Mouse (Mus musculus): ENCODE data around the gene Slc1a6. TPM values are rescaled to one million over a fixed set of nuclear protein-coding genes. Genes with fewer than 3 reads are reported as not detected.

Slc1a6 gene
- polyA plus RNA-seq, 1 experiment from 2014 or later: 0.38 TPM

- Histone ChIP-seq H3K4me1 (replicated peaks; ENCODE audit: control insufficient read depth, insufficient read depth, low read length) (no peaks in the 10 kb centered on the region), H3K27me3 (replicated peaks; ENCODE audit: control insufficient read depth, insufficient read depth, low read length) (0 out of 2 replicates have a peak, but pooled peaks cover 11% of the 10 kb centered on the region), H3K9ac (ENCODE audit: low read depth, low read length) (no peak overlapping the region), H3K36me3 (ENCODE audit: control insufficient read depth, insufficient read depth) (no peaks in the 10 kb centered on the region), H3K27ac (ENCODE audit: low read depth, low read length) (no peak overlapping the region), H3K9me3 (ENCODE audit: control insufficient read depth) (no peaks in the 10 kb centered on the region), H3K4me3 (ENCODE audit: low read depth, low read length) (no peak overlapping the region), H3K4me2 (replicated peaks; ENCODE audit: low read depth) (no peak overlapping the region)
- TF ChIP-seq CTCF (IDR thresholded peaks at IDR 0.05; ENCODE audit: low read depth): no peak
- 93% methylated on average over 6 of the region's 6 CpGs for WGBS
- ATAC-seq: no peak
Observed at GRCm38 (mm10) chr10:78748946-78749345, 31.4 kb upstream of the Slc1a6 start.

DNA sequence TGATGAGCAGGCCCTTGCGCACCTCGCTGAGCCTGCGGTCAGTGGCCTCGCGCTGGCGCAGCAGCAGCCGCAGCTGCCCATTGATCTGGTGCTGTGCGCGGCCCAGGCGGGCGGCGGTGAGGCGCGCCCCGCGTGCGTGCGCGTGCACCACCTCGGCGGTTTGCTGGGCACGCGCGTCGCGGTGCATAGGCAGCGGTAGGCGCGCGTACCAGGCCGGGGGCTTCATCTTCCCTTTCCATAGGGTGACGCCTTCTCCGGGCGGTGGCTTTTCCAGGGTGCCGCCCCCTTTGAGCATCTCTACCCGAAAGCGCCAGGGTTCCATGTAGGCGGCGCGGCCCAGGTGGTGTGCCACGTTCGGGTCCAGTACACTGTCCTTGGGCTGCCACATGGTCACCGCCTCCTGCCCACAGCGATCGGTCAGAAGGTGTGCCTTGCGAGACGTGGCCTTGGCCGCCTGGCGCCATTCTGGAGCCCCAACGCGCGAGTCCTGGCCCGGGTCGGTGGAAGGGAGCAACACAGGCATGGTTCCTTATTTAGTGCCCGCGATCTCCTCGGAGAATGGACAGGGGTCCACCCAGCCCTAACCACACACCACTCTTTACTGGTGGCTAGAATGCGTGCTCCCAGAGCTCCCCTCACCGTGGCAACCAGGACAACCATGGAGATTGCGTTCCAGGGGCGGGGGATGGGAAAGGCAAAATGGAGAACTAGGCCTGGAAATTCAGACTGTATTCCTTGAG lies 27.7 kb upstream of the Slc1a6 start, which contains the start of gene Ccdc105:
TSS of gene Ccdc105 (minus strand) at position 614 of the 740 bp plus-strand sequence.
- Histone ChIP-seq H3K9me3 (ENCODE audit: control insufficient read depth) (no peaks in the 10 kb centered on the region), H3K4me2 (replicated peaks; ENCODE audit: low read depth) (peak within 1 kb of the TSS; percentile 83), H3K4me1 (replicated peaks; ENCODE audit: control insufficient read depth, insufficient read depth, low read length) (no peaks in the 10 kb centered on the region), H3K4me3 (ENCODE audit: low read depth, low read length) (peak within 1 kb of the TSS; percentile 44), H3K9ac (ENCODE audit: low read depth, low read length) (peak within 1 kb of the TSS; percentile 31; the same call in 1 of the 2 replicates), H3K27ac (ENCODE audit: low read depth, low read length) (no peak within 1 kb of the TSS), H3K27me3 (replicated peaks; ENCODE audit: control insufficient read depth, insufficient read depth, low read length) (0 out of 2 replicates have a peak, but pooled peaks cover 11% of the 10 kb centered on the region), H3K36me3 (ENCODE audit: control insufficient read depth, insufficient read depth) (no peaks in the 10 kb centered on the region)
- WGBS: 3% methylated on average over 61 of the region's 61 CpGs
- TF ChIP-seq CTCF (IDR thresholded peaks at IDR 0.05; ENCODE audit: low read depth): no peak
- peak; percentile 78 for ATAC-seq

- no peak overlapping the region for H3K27ac ChIP-seq (ENCODE audit: low read depth, low read length)
- WGBS: 35% methylated on average over 6 of the region's 6 CpGs
- peak; percentile 86 for TF ChIP-seq CTCF (IDR thresholded peaks at IDR 0.05; ENCODE audit: low read depth)
- H3K4me3 ChIP-seq (ENCODE audit: low read depth, low read length): no peak overlapping the region
- H3K4me2 ChIP-seq (replicated peaks; ENCODE audit: low read depth): no peak overlapping the region
- no peaks in the 10 kb centered on the region for H3K36me3 ChIP-seq (ENCODE audit: control insufficient read depth, insufficient read depth)
- H3K27me3 ChIP-seq (replicated peaks; ENCODE audit: control insufficient read depth, insufficient read depth, low read length): 0 out of 2 replicates have a peak, but pooled peaks cover 11% of the 10 kb centered on the region
- no peaks in the 10 kb centered on the region for H3K4me1 ChIP-seq (replicated peaks; ENCODE audit: control insufficient read depth, insufficient read depth, low read length)
- no peak for ATAC-seq
- no peak overlapping the region for H3K9ac ChIP-seq (ENCODE audit: low read depth, low read length)
- no peaks in the 10 kb centered on the region for H3K9me3 ChIP-seq (ENCODE audit: control insufficient read depth)
Observed at GRCm38 (mm10) chr10:78756021-78756420, 24.3 kb upstream of the Slc1a6 start.

DNA sequence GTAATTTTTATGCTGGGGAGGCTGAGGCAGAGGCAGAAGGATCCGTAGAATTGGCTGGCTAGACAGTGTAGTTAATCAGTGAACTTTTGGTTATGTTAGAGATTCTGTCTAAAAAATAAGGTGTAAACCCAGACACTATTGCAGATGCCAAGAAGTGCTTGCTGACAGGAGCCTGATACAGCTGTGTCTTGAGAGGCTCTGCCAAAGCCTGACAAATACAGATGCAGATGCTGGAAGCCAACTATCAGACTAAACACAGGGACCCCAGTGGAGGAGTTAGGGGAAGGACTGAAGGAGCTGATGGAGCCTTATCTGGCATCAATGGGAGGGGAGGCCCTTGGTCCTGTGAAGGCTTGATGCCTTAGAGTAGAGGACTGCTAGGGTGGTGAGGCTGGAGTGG lies 14.7 kb upstream of the Slc1a6 start:
- Histone ChIP-seq H3K4me2 (replicated peaks; ENCODE audit: low read depth) (no peak overlapping the region), H3K27ac (ENCODE audit: low read depth, low read length) (no peak overlapping the region), H3K9me3 (ENCODE audit: control insufficient read depth) (no peaks in the 10 kb centered on the region), H3K27me3 (replicated peaks; ENCODE audit: control insufficient read depth, insufficient read depth, low read length) (no peaks in the 10 kb centered on the region), H3K4me1 (replicated peaks; ENCODE audit: control insufficient read depth, insufficient read depth, low read length) (no peaks in the 10 kb centered on the region), H3K4me3 (ENCODE audit: low read depth, low read length) (no peak overlapping the region), H3K9ac (ENCODE audit: low read depth, low read length) (no peak overlapping the region), H3K36me3 (ENCODE audit: control insufficient read depth, insufficient read depth) (no peaks in the 10 kb centered on the region)
- TF ChIP-seq CTCF (IDR thresholded peaks at IDR 0.05; ENCODE audit: low read depth): no peak
- 79% methylated on average over 1 of the region's 1 CpGs for whole genome bisulfite sequencing
- no peak for ATAC-seq

DNA sequence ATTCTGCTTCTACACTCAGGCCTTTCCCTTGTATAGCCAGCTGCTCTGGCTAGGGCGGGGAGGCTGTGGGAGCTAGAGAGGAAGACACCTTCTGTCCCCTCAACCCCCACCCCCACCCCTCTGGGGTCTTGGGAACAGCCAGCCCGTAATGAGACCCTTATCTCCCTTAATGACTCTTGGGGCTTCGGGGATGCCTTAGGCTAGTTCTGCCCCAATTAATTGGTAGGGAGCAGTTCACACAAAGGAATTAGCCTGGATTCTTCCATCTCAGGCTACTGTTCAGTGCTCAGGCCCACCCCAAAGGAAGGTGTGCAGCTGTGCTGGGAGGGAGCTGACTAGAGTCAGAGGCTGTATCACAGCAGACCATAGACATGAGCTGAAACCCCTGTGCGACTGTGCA lies 4.5 kb upstream of the Slc1a6 start:
- Histone ChIP-seq H3K4me1 (replicated peaks; ENCODE audit: control insufficient read depth, insufficient read depth, low read length) (no peaks in the 10 kb centered on the region; the same call in 1 of the 2 replicates), H3K27me3 (replicated peaks; ENCODE audit: control insufficient read depth, insufficient read depth, low read length) (no peaks in the 10 kb centered on the region), H3K36me3 (ENCODE audit: control insufficient read depth, insufficient read depth) (no peaks in the 10 kb centered on the region), H3K4me2 (replicated peaks; ENCODE audit: low read depth) (no peak overlapping the region), H3K4me3 (ENCODE audit: low read depth, low read length) (no peak overlapping the region), H3K27ac (ENCODE audit: low read depth, low read length) (no peak overlapping the region), H3K9ac (ENCODE audit: low read depth, low read length) (no peak overlapping the region), H3K9me3 (ENCODE audit: control insufficient read depth) (no peaks in the 10 kb centered on the region)
- WGBS: 60% methylated on average over 4 of the region's 4 CpGs
- no peak for TF ChIP-seq CTCF (IDR thresholded peaks at IDR 0.05; ENCODE audit: low read depth)
- no peak for ATAC-seq

- Histone ChIP-seq H3K27me3 (replicated peaks; ENCODE audit: control insufficient read depth, insufficient read depth, low read length) (no peaks in the 10 kb centered on the region), H3K9ac (ENCODE audit: low read depth, low read length) (peak overlapping the region; percentile 57; the same call in 1 of the 2 replicates), H3K4me2 (replicated peaks; ENCODE audit: low read depth) (peak overlapping the region; percentile 96), H3K27ac (ENCODE audit: low read depth, low read length) (no peak overlapping the region), H3K4me3 (ENCODE audit: low read depth, low read length) (peak overlapping the region; percentile 60), H3K36me3 (ENCODE audit: control insufficient read depth, insufficient read depth) (no peaks in the 10 kb centered on the region), H3K4me1 (replicated peaks; ENCODE audit: control insufficient read depth, insufficient read depth, low read length) (no peaks in the 10 kb centered on the region; the same call in 1 of the 2 replicates), H3K9me3 (ENCODE audit: control insufficient read depth) (no peaks in the 10 kb centered on the region)
- ATAC-seq: 0 out of 2 replicates have a peak, but pooled peaks have one; percentile 22
- TF ChIP-seq CTCF (IDR thresholded peaks at IDR 0.05; ENCODE audit: low read depth): no peak
- WGBS: 46% methylated on average over 9 of the region's 9 CpGs
Observed at GRCm38 (mm10) chr10:78779527-78779926, 769 bp upstream of the Slc1a6 start.

Measured in intestine, postnatal 0 days (tissue).